Mouse (Mus musculus): Measurements from ENCODE around the gene Prkn. TPM values are rescaled to one million over a fixed set of nuclear protein-coding genes. Genes with fewer than 3 reads are reported as not detected.

Gene Prkn
- polyA plus RNA-seq, 1 experiment from 2014 or later, result 1.5 TPM

GRCm38 (mm10) chr17:11030936-11031335 lies 190.8 kb downstream of the Prkn start:
- 70% methylated on average over 4 of the region's 4 CpGs for WGBS

GRCm38 (mm10) chr17:11032366-11032765 lies 192.2 kb downstream of the Prkn start:
- no peaks in the 10 kb centered on the region for H3K36me3 ChIP-seq
- 71% methylated on average over 2 of the region's 2 CpGs for WGBS

More at GRCm38 (mm10) chr17:11030936-11031335, 190.8 kb downstream of the Prkn start:
- Histone ChIP-seq H3K27me3 (replicated peaks) (no peaks in the 10 kb centered on the region), H3K4me1 (replicated peaks) (no peaks in the 10 kb centered on the region), H3K9me3 (no peaks in the 10 kb centered on the region), H3K4me2 (replicated peaks) (no peak overlapping the region), H3K4me3 (replicated peaks) (no peak overlapping the region), H3K27ac (no peak overlapping the region), H3K9ac (no peak overlapping the region), H3K36me3 (no peaks in the 10 kb centered on the region)
- ATAC-seq, result no peak

GRCm38 (mm10) chr17:11033594-11033993 lies 193.4 kb downstream of the Prkn start:
- Histone ChIP-seq H3K36me3 (no peaks in the 10 kb centered on the region), H3K9me3 (no peaks in the 10 kb centered on the region), H3K27me3 (replicated peaks) (no peaks in the 10 kb centered on the region), H3K4me2 (replicated peaks) (no peak overlapping the region), H3K4me1 (replicated peaks) (no peaks in the 10 kb centered on the region), H3K9ac (no peak overlapping the region), H3K27ac (no peak overlapping the region), H3K4me3 (replicated peaks) (no peak overlapping the region)
- WGBS, result 74% methylated on average over 2 of the region's 2 CpGs
- ATAC-seq, result no peak

More at GRCm38 (mm10) chr17:11032366-11032765, 192.2 kb downstream of the Prkn start:
- Histone ChIP-seq H3K4me2 (replicated peaks) (no peak overlapping the region), H3K9me3 (no peaks in the 10 kb centered on the region), H3K4me3 (replicated peaks) (no peak overlapping the region), H3K4me1 (replicated peaks) (no peaks in the 10 kb centered on the region), H3K9ac (no peak overlapping the region), H3K27ac (no peak overlapping the region), H3K27me3 (replicated peaks) (no peaks in the 10 kb centered on the region)
- peak; percentile 61; the same call in 1 of the 2 replicates for ATAC-seq

GRCm38 (mm10) chr17:11038272-11038671 lies 198.1 kb downstream of the Prkn start:
- H3K36me3 ChIP-seq, result no peaks in the 10 kb centered on the region
- H3K27me3 ChIP-seq (replicated peaks), result no peaks in the 10 kb centered on the region
- H3K9ac ChIP-seq, result no peak overlapping the region
- no peak for ATAC-seq
- no peak overlapping the region for H3K4me2 ChIP-seq (replicated peaks)
- WGBS, result 95% methylated on average over 1 of the region's 1 CpGs
- no peak overlapping the region for H3K4me3 ChIP-seq (replicated peaks)
- no peaks in the 10 kb centered on the region for H3K4me1 ChIP-seq (replicated peaks)
- H3K27ac ChIP-seq, result no peak overlapping the region
- no peaks in the 10 kb centered on the region for H3K9me3 ChIP-seq

- ATAC-seq, result no peak
- 79% methylated on average over 1 of the region's 1 CpGs for WGBS
- no peak overlapping the region for H3K4me2 ChIP-seq (replicated peaks)
Observed at GRCm38 (mm10) chr17:11058986-11059385, 218.8 kb downstream of the Prkn start.

GRCm38 (mm10) chr17:11067076-11067703 lies 227.0 kb downstream of the Prkn start:
- H3K4me3 ChIP-seq (replicated peaks), result no peak overlapping the region
- WGBS, result 10% methylated on average over 16 of the region's 16 CpGs
- H3K4me1 ChIP-seq (replicated peaks), result 0 out of 2 replicates have a peak, but pooled peaks cover 5% of the 10 kb centered on the region
- no peak overlapping the region for H3K9ac ChIP-seq
- peak overlapping the region; percentile 39 for H3K4me2 ChIP-seq (replicated peaks)
- H3K27ac ChIP-seq, result no peak overlapping the region
- H3K9me3 ChIP-seq, result no peaks in the 10 kb centered on the region
- no peaks in the 10 kb centered on the region for H3K27me3 ChIP-seq (replicated peaks)
- H3K36me3 ChIP-seq, result no peaks in the 10 kb centered on the region
- ATAC-seq, result no peak

More at GRCm38 (mm10) chr17:11058986-11059385, 218.8 kb downstream of the Prkn start:
- Histone ChIP-seq H3K4me3 (replicated peaks) (no peak overlapping the region), H3K27me3 (replicated peaks) (no peaks in the 10 kb centered on the region), H3K9me3 (no peaks in the 10 kb centered on the region), H3K36me3 (no peaks in the 10 kb centered on the region), H3K9ac (no peak overlapping the region), H3K27ac (no peak overlapping the region), H3K4me1 (replicated peaks) (no peaks in the 10 kb centered on the region)

GRCm38 (mm10) chr17:11067704-11068475 lies 227.7 kb downstream of the Prkn start:
- no peaks in the 10 kb centered on the region for H3K36me3 ChIP-seq
- H3K4me1 ChIP-seq (replicated peaks), result 0 out of 2 replicates have a peak, but pooled peaks cover 5% of the 10 kb centered on the region
- no peak overlapping the region for H3K4me3 ChIP-seq (replicated peaks)
- peak; percentile 77 for ATAC-seq
- H3K27me3 ChIP-seq (replicated peaks), result no peaks in the 10 kb centered on the region
- H3K4me2 ChIP-seq (replicated peaks), result peak overlapping the region; percentile 39
- no peak overlapping the region for H3K27ac ChIP-seq
- WGBS, result 26% methylated on average over 14 of the region's 14 CpGs
- H3K9me3 ChIP-seq, result no peaks in the 10 kb centered on the region
- no peak overlapping the region for H3K9ac ChIP-seq

- Histone ChIP-seq H3K9me3 (no peaks in the 10 kb centered on the region), H3K36me3 (no peaks in the 10 kb centered on the region)
- ATAC-seq, result no peak
Observed at GRCm38 (mm10) chr17:11070996-11071395, 230.8 kb downstream of the Prkn start.

GRCm38 (mm10) chr17:11076319-11076903 lies 236.2 kb downstream of the Prkn start:
- Histone ChIP-seq H3K4me2 (replicated peaks) (no peak overlapping the region), H3K4me1 (replicated peaks) (no peaks in the 10 kb centered on the region), H3K9me3 (no peaks in the 10 kb centered on the region), H3K9ac (no peak overlapping the region), H3K36me3 (no peaks in the 10 kb centered on the region), H3K27me3 (replicated peaks) (no peaks in the 10 kb centered on the region), H3K4me3 (replicated peaks) (no peak overlapping the region), H3K27ac (no peak overlapping the region)
- ATAC-seq, result no peak
- WGBS, result 53% methylated on average over 6 of the region's 6 CpGs

More at GRCm38 (mm10) chr17:11070996-11071395, 230.8 kb downstream of the Prkn start:
- H3K4me2 ChIP-seq (replicated peaks), result no peak overlapping the region
- H3K27ac ChIP-seq, result no peak overlapping the region
- H3K4me1 ChIP-seq (replicated peaks), result 0 out of 2 replicates have a peak, but pooled peaks cover 5% of the 10 kb centered on the region
- H3K9ac ChIP-seq, result no peak overlapping the region
- no peak overlapping the region for H3K4me3 ChIP-seq (replicated peaks)
- H3K27me3 ChIP-seq (replicated peaks), result no peaks in the 10 kb centered on the region

- H3K4me1 ChIP-seq (replicated peaks), result no peaks in the 10 kb centered on the region
- no peaks in the 10 kb centered on the region for H3K36me3 ChIP-seq
- WGBS, result 63% methylated on average over 1 of the region's 1 CpGs
- no peak overlapping the region for H3K4me2 ChIP-seq (replicated peaks)
- H3K4me3 ChIP-seq (replicated peaks), result no peak overlapping the region
- H3K9ac ChIP-seq, result no peak overlapping the region
- H3K27ac ChIP-seq, result no peak overlapping the region
- H3K9me3 ChIP-seq, result no peaks in the 10 kb centered on the region
- no peak for ATAC-seq
- no peaks in the 10 kb centered on the region for H3K27me3 ChIP-seq (replicated peaks)
Observed at GRCm38 (mm10) chr17:11086492-11086891, 246.3 kb downstream of the Prkn start.

GRCm38 (mm10) chr17:11087088-11087487 lies 246.9 kb downstream of the Prkn start:
- Histone ChIP-seq H3K4me1 (replicated peaks) (no peaks in the 10 kb centered on the region), H3K4me2 (replicated peaks) (no peak overlapping the region), H3K9me3 (no peaks in the 10 kb centered on the region), H3K4me3 (replicated peaks) (no peak overlapping the region), H3K27me3 (replicated peaks) (no peaks in the 10 kb centered on the region), H3K27ac (no peak overlapping the region), H3K9ac (no peak overlapping the region), H3K36me3 (no peaks in the 10 kb centered on the region)
- 64% methylated on average over 5 of the region's 5 CpGs for WGBS
- no peak for ATAC-seq

- 39% methylated on average over 8 of the region's 8 CpGs for WGBS
- Histone ChIP-seq H3K9ac (no peak overlapping the region), H3K4me2 (replicated peaks) (no peak overlapping the region), H3K36me3 (no peaks in the 10 kb centered on the region), H3K4me3 (replicated peaks) (no peak overlapping the region), H3K27me3 (replicated peaks) (no peaks in the 10 kb centered on the region), H3K27ac (no peak overlapping the region), H3K9me3 (no peaks in the 10 kb centered on the region), H3K4me1 (replicated peaks) (0 out of 2 replicates have a peak, but pooled peaks cover under 1% of the 10 kb centered on the region)
- no peak for ATAC-seq
Observed at GRCm38 (mm10) chr17:11087823-11088222, 247.6 kb downstream of the Prkn start.
